Mouse (Mus musculus) kidney, adult 8-10 months (tissue): Measurements from ENCODE around the gene Plcxd1.
A peak's percentile ranks its signal among the peaks of the same experiment; 100 is the strongest.
"Not testable (repeated sequence)": the region's sequence is repeated elsewhere in the genome, so short reads cannot be mapped to it uniquely, and the experiment has no call there.

Experiments
- DNase-seq, 2 experiments: peaks; one replicate each; pipeline ENCODE4 v3.0.0; 2022

Plcxd1 gene

DNA sequence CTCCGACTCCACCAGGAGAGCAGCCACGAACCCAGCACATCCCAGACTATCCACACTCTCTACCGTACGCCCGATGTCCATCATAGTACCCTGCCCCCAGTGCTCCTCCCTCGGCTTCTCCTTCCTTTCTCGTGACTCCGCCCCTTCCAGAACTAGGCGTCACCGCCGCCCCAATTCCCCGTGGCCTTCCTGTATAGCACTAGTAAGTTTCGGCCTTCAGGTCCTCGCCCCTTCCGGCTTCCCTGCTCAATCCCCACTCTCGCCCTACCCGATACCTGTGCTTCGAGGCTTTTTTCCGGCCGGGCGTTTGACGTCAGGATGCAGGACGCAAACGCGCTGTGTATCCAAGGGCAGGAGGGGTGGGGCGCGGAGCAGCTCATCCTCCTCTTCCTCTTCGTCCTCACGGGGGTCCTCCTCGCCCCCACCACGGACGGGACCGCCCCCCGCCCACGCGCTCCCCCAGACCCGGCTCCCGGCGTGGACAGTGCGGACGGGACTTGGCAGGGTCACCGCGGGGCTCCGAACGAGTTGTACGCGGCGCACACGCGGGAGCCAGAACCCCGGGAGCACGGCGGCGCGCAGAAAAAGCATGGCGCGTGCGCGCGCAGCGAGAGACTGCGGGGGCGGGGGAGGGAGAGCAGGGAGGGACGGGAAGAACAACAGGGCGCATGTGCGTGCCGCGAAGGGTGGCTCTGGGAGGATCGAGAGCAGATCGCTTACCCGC is 8.0 kb downstream of the Plcxd1 start, which contains the start of gene Gtpbp6:
TSS of gene Gtpbp6 (minus strand) at position 617 of the 724 bp plus-strand sequence.
- DNase-seq: peak; percentile 94 to 97

DNA sequence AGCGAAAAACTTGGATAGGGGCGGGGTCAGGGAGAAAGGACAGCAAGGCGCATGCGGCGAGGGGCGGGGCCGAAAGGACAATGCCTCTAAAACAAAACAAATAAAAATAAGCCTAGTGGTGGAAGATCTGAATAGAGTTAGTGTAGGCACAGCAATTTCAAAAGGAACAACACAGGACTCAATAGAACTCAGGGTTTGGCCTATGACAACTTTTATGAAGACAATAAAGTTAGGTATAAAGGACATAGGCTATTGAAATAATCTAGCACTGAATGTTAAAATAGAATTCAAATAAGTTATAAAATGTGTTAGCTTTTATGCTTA is 8.5 kb downstream of the Plcxd1 start:
- DNase-seq: peak; percentile 96 to 98

DNA sequence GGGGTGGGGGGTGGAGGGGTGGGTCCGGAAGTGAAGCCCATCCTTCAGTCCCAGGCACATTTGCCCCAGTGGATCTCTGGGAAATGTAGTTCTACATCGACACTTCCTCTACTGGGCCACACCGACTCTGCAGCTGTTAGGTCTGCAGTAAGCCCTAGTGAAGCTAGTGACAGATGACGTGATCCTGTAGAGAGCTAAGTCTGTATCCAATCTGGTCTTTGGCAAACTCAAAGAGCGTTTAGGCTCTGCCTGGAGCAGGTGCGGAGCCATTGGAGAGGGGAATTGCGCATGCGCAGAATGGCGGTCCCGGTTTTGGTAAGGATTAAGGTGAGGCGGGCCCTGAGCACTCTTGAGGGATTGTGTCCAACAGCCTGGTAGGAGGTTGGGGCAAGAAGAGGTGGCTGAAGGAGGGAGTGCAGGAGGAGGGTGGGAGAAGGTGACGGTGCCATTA is 10.2 kb downstream of the Plcxd1 start, which contains the start of gene Zfp605:
TSS of gene Zfp605 (plus strand) at position 102 of the 451 bp plus-strand sequence.
- DNase-seq: peak; percentile 86 to 92

DNA sequence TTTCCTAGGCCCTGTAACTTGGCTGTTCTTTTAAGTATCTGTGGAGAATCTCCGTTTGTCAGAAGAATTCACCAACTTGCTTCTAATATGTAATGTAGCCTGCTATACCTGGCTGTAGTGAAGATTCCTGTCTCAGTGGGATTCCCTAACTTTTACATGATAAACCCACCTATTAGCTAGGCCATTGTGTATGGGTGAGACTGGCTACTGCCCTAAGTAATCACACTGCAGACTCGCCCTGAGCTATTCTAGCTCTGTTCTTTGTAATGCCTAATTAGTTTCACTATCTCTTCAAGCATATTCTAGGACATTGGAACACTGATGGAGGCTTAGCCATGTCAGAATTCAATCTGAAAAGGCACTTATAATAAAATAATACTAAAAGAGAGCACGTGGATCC is 22.6 kb downstream of the Plcxd1 start:
- not testable (repeated sequence) for DNase-seq

DNA sequence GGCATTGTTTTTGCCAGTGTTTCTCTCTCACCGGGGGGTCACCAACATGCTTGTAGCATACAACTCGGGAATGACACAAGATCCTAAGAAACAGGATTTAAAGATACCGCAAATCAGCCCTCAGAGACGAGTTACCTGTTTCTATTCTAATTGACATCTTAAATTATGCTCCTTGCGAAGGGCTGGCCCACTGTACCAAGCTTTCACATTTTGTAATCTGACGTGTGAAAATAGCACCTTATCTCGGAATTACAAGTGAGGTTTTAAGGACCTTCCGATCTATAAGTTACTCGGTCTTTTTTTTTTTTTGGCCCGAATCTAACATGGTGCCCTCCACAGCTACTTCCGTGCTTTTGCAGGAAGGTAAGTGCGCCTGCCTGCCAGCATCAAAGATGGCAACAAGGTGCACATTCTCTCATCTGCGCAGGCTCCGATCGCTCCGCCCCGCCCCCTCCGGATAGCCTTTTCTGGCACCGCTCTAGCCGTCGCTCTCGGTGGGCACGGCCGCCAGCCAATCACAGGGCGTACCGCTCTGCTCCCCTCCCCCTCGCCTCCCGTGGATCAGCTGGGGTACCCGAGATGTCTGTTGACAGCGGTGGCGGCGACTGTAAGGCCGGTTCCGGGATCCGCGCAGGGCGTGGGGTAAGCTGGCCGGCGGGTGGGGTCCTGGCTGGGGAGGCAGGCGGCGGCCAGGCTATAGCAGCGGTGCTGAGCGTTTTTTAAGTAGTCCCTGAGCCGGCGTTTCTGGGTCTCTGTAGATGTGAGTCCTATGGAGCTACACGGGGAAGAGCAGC is 35.7 kb downstream of the Plcxd1 start, which contains the start of gene Chfr:
TSS of gene Chfr (plus strand) at position 550 of the 794 bp plus-strand sequence.
- peak; percentile 99 for DNase-seq

DNA sequence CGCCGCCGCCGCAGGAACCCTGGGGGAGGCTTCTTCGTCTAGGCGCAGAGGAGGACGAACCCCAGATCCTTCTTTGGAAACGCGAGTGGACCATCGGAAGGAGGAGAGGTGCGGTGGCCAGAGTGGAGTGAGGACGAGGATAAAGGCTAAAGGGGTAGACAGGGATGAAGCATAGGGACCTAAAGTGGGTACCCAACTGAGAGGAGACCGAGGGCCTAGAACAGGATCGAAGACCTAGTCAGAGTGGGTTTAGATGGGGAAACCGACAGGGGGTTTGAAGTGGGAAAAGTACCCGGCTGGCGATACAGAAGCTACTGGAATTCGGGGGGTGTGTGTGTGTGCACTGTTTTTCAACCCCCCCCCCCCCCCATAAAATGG is 36.3 kb downstream of the Plcxd1 start:
- no peak for DNase-seq

DNA sequence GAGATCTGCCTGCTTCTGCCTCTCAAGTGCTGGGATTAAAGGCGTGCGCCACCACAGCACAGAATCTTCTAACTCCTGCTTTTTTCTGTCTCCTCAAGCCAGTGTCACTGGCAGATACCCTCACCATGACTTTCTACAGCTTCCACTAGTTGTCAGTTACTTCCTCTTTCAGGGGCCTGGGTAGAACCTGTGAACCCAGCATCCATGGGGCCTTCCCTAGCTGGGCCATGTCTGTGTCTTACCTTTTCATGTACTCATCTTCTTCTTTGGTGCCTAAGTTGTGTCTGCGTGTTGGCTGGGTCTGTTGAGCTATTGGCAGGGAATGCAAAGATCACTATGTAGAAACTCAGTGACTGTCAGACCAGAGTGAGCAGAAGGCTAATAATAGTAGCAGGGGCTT is 38.0 kb downstream of the Plcxd1 start:
- no peak for DNase-seq

DNA sequence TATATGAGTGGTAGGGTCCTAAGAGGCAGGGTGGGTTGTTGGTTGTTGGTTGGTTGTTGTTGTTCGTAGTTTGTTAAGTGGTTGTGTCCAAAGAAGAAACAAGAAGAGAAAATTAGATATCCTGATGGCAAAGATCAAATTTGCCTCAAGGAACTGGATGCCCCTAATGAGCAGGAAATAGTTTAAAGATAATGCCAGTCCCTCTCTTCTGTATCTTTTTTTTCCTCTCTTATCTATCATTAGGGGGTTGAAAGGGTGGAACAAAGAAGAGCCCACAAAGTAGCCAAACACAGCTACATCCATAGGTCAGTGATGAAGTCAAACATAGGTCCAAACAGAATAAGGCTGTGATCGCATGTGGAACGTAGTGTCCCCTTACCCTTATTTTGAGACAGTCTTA is 39.6 kb downstream of the Plcxd1 start:
- DNase-seq: no peak

DNA sequence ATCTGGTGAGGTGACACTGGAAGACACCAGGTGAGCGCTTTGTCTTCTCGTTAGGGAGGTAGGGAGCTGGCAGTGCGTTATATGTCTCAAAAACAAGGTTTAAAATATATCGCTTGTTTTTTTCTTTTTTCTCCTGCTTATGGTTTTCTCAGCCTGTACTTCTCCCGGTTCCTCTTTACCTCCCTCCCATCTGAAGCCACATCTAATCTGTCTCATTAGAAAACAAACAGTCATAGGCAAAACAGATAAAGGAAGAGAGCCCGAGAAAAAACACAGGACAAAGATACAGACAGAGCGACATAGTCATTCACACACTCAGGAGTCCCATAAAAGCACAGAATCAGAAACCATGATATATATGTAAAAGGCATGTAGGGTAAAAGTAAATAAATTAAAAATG is 40.7 kb downstream of the Plcxd1 start:
- no peak for DNase-seq

DNA sequence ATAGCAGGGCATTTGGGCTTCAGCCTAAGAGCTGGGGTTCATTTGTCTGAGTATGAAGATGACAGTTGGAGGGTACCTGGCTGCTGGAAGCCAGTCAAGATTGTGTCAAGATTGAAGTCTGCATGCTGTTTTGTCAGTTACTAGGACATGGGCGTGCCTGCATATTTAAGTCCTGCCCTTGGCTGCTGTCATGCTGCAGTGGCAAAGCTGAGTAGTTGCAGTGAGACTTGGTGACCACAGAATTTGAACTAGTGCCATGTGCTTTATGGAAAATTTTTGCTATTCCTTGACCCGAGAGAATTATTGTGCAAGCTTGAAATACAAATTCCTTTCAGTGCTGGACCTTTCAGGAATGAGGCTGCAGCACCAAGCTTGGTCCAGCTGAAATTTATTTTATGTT is 42.5 kb downstream of the Plcxd1 start:
- DNase-seq: peak in 1 of 2 experiments; percentile 6

DNA sequence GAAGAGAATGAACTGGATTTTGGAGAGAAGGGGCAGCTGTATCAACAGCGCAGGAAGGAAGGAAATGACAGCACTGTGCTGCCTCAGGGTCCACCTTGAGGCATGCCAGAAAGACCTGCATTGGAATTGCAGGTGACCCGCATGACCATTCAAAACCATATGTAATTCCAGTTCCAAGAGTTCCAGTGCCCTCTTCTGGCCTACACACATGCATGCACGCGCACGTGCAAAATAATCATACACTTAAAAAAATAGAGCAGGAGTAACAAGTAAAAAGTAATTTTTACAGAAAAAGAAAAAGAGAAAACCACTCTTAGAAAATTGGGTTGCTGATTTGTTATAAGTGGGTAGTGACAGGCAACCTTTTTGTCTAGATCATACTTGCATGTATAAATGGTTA is 43.2 kb downstream of the Plcxd1 start:
- DNase-seq: no peak
